Mouse (Mus musculus): Measurements from ENCODE around the gene Mettl26. TPM values are rescaled to one million over a fixed set of nuclear protein-coding genes. Genes with fewer than 3 reads are reported as not detected.

Gene Mettl26
- 76.5 and 79.2 TPM in 2 replicates for polyA plus RNA-seq (2012; rRNA removed)

DNA sequence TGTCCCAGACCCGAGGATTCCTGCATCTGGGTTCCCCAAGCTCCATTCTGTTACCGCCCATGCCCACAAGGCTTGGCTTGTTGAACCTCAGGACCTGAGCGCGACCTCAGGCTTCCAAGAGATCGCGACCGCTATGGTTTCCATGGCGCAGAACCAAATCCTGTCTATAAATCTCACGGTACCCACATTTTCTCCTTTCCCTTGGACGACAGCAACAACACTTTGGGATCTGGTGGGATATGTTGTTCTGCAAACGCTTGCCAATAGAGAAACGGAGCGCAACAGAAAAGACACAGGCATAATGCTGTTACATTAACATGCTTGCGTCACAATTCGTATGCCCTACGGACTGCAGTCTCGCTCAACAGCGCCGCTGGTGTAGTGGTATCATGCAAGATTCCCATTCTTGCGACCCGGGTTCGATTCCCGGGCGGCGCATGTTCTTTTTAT is at the start of gene Mettl26:
Gene Mettl26 (plus strand): TSS at position 354 of the 450 bp plus-strand sequence.
- Histone ChIP-seq H3K4me3 (ENCODE audit: insufficient read depth, low read length) (peak within 1 kb of the TSS; percentile 94), H3K27ac (ENCODE audit: insufficient read depth, low read length) (peak within 1 kb of the TSS; percentile 82), H3K4me1 (ENCODE audit: control insufficient read depth, insufficient read depth, low read length) (peaks cover 5% of the 10 kb centered on the region; the same call in 1 of the 2 replicates)
- no peak for TF ChIP-seq POLR2A (IDR thresholded peaks at IDR 0.05; ENCODE audit: extremely low read depth, insufficient read depth, low read length)

DNA sequence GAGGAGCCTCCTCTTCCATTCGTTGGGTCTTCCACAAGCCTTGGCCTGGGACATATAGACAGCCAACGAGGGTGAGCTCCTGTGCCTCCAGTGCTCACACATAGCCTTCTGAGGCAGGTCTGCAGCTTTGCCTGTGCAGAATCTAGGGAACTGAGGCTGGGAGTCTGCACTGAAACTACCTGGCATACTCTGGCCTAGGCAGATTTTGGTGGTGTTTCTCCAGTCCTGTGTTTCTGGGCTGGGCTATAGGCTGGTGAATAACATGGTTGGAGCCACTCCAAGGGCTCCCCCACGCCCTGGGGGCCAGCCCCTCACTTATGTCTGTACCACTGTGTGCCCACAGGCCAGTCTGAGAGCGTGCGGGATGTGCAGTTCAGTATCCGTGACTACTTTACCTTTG is 49.6 kb upstream of the Mettl26 start:
- TF ChIP-seq CTCF (IDR thresholded peaks at IDR 0.05; ENCODE audit: extremely low read depth, insufficient read depth, low read length) (no peak), POLR2A (IDR thresholded peaks at IDR 0.05; ENCODE audit: extremely low read depth, insufficient read depth, low read length) (no peak)
- peaks cover 7% of the 10 kb centered on the region for H3K4me1 ChIP-seq (ENCODE audit: control insufficient read depth, insufficient read depth, low read length)
- no peak overlapping the region for H3K27ac ChIP-seq (ENCODE audit: insufficient read depth, low read length)
- no peak overlapping the region for H3K4me3 ChIP-seq (ENCODE audit: insufficient read depth, low read length)

DNA sequence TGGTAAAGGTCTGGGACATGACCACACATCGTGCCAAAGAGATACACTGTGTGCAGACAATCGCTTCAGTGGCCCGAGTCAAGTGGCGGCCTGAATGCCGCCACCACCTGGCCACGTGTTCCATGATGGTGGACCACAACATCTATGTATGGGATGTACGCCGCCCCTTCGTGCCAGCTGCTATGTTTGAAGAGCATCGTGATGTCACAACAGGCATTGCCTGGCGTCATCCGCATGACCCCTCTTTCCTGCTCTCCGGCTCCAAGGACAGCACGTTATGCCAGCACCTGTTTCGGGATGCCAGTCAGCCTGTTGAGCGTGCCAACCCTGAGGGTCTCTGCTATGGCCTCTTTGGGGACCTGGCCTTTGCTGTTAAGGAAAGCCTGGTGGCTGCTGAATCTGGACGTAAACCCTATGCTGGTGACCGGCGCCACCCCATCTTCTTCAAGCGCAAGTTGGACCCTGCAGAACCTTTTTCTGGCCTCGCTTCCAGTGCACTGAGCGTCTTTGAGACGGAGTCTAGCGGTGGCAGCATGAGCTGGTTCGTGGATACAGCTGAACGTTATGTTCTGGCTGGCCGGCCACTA is 48.8 kb upstream of the Mettl26 start:
- Histone ChIP-seq H3K4me3 (ENCODE audit: insufficient read depth, low read length) (no peak overlapping the region), H3K4me1 (ENCODE audit: control insufficient read depth, insufficient read depth, low read length) (peaks cover 7% of the 10 kb centered on the region), H3K27ac (ENCODE audit: insufficient read depth, low read length) (no peak overlapping the region)
- TF ChIP-seq CTCF (IDR thresholded peaks at IDR 0.05; ENCODE audit: extremely low read depth, insufficient read depth, low read length) (no peak), POLR2A (IDR thresholded peaks at IDR 0.05; ENCODE audit: extremely low read depth, insufficient read depth, low read length) (no peak)

GRCm38 (mm10) chr17:25827011-25827410 is 47.9 kb upstream of the Mettl26 start:
- Histone ChIP-seq H3K4me1 (ENCODE audit: control insufficient read depth, insufficient read depth, low read length) (peaks cover 9% of the 10 kb centered on the region), H3K27ac (ENCODE audit: insufficient read depth, low read length) (no peak overlapping the region), H3K4me3 (ENCODE audit: insufficient read depth, low read length) (no peak overlapping the region)
- TF ChIP-seq POLR2A (IDR thresholded peaks at IDR 0.05; ENCODE audit: extremely low read depth, insufficient read depth, low read length) (no peak), CTCF (IDR thresholded peaks at IDR 0.05; ENCODE audit: extremely low read depth, insufficient read depth, low read length) (no peak)

- TF ChIP-seq POLR2A (IDR thresholded peaks at IDR 0.05; ENCODE audit: extremely low read depth, insufficient read depth, low read length) (no peak), CTCF (IDR thresholded peaks at IDR 0.05; ENCODE audit: extremely low read depth, insufficient read depth, low read length) (no peak)
- H3K4me1 ChIP-seq (ENCODE audit: control insufficient read depth, insufficient read depth, low read length) = peaks cover 9% of the 10 kb centered on the region
- H3K27ac ChIP-seq (ENCODE audit: insufficient read depth, low read length) = no peak overlapping the region
- H3K4me3 ChIP-seq (ENCODE audit: insufficient read depth, low read length) = no peak overlapping the region
Measured at GRCm38 (mm10) chr17:25827546-25828222, 47.2 kb upstream of the Mettl26 start.

- TF ChIP-seq CTCF (IDR thresholded peaks at IDR 0.05; ENCODE audit: extremely low read depth, insufficient read depth, low read length) = no peak
- no peak for TF ChIP-seq POLR2A (IDR thresholded peaks at IDR 0.05; ENCODE audit: extremely low read depth, insufficient read depth, low read length)
- peak overlapping the region; percentile 75; the same call in 1 of the 2 replicates for H3K4me3 ChIP-seq (ENCODE audit: insufficient read depth, low read length)
- no peak overlapping the region for H3K27ac ChIP-seq (ENCODE audit: insufficient read depth, low read length)
- peaks cover 9% of the 10 kb centered on the region for H3K4me1 ChIP-seq (ENCODE audit: control insufficient read depth, insufficient read depth, low read length)
Measured at GRCm38 (mm10) chr17:25828223-25828594, 46.7 kb upstream of the Mettl26 start.

GRCm38 (mm10) chr17:25828712-25829557 is 45.9 kb upstream of the Mettl26 start, which contains the start of gene Jmjd8:
Gene Jmjd8, plus strand, starts transcription at chr17:25828867.
- H3K27ac ChIP-seq (ENCODE audit: insufficient read depth, low read length) = peak within 1 kb of the TSS; percentile 39; the same call in 1 of the 2 replicates
- peak within 1 kb of the TSS; percentile 75 for H3K4me3 ChIP-seq (ENCODE audit: insufficient read depth, low read length)
- TF ChIP-seq POLR2A (IDR thresholded peaks at IDR 0.05; ENCODE audit: extremely low read depth, insufficient read depth, low read length) = peak; percentile 73
- TF ChIP-seq CTCF (IDR thresholded peaks at IDR 0.05; ENCODE audit: extremely low read depth, insufficient read depth, low read length) = peak; percentile 46
- peaks cover 8% of the 10 kb centered on the region for H3K4me1 ChIP-seq (ENCODE audit: control insufficient read depth, insufficient read depth, low read length)

DNA sequence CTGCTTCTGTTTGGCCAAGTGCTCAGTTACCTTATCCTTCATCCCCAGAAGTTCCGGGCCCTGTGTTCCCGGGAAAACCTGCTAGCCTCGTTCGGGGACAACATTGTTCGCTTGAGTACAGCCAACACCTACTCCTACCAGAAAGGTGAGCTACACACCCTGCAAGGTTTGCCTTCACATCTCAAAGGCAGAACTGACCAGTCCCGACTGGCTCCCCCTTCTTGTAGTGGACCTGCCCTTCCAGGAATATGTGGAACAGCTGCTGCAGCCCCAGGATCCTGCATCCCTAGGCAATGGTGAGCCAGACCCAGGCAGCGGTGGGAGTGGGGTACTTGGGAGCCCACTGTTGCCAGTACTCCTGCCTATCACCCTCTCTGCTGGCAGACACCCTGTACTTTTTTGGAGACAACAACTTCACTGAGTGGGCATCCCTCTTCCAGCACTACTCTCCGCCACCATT is 45.3 kb upstream of the Mettl26 start:
- Histone ChIP-seq H3K4me1 (ENCODE audit: control insufficient read depth, insufficient read depth, low read length) (peaks cover 2% of the 10 kb centered on the region; the same call in 1 of the 2 replicates), H3K4me3 (ENCODE audit: insufficient read depth, low read length) (peak overlapping the region; percentile 75), H3K27ac (ENCODE audit: insufficient read depth, low read length) (no peak overlapping the region)
- TF ChIP-seq CTCF (IDR thresholded peaks at IDR 0.05; ENCODE audit: extremely low read depth, insufficient read depth, low read length) (no peak), POLR2A (IDR thresholded peaks at IDR 0.05; ENCODE audit: extremely low read depth, insufficient read depth, low read length) (no peak)

GRCm38 (mm10) chr17:25830200-25830753 is 44.6 kb upstream of the Mettl26 start:
- Histone ChIP-seq H3K4me3 (ENCODE audit: insufficient read depth, low read length) (peak overlapping the region; percentile 75; the same call in 1 of the 2 replicates), H3K27ac (ENCODE audit: insufficient read depth, low read length) (no peak overlapping the region), H3K4me1 (ENCODE audit: control insufficient read depth, insufficient read depth, low read length) (peaks cover 2% of the 10 kb centered on the region; the same call in 1 of the 2 replicates)
- TF ChIP-seq CTCF (IDR thresholded peaks at IDR 0.05; ENCODE audit: extremely low read depth, insufficient read depth, low read length) = no peak
- TF ChIP-seq POLR2A (IDR thresholded peaks at IDR 0.05; ENCODE audit: extremely low read depth, insufficient read depth, low read length) = peak; percentile 24; the same call in 1 of the 2 replicates
